ENCODE assay signal across 8 mouse cellular contexts in genomic region chr11:59662249-59662788, GRCm38 (mm10). TPM values are rescaled to one million over a fixed set of nuclear protein-coding genes. Genes with fewer than 3 reads are reported as not detected.
A peak's percentile ranks its signal among the peaks of the same experiment; 100 is the strongest.
DNase-seq lines count a peak whose midpoint lies in the region; ATAC-seq and TF ChIP-seq lines count a peak whose summit lies in the region.

No protein-coding gene starts in this region.

- dilution Hi-C loops in CH12.LX (cut with MboI; ENCODE audit: extremely low pct_ligation_motif_present, extremely low pct_unique_long_range_greater_than_20kb, low sequenced_read_pairs), result no loop called here

- WGBS in forebrain, embryonic 11.5 days, result under 1% methylated on average over 36 of the region's 82 CpGs
- 1% methylated on average over 76 of the region's 82 CpGs for WGBS in heart, embryonic 16.5 days
- under 1% methylated on average over 76 of the region's 82 CpGs for WGBS in liver, embryonic 15.5 days (ENCODE audit: insufficient replicate concordance)
- 1% methylated on average over 76 of the region's 82 CpGs for WGBS in neural tube, embryonic 12.5 days

- peaks cover 13% of the 10 kb centered on the region for H3K27me3 ChIP-seq in CH12.LX (replicated peaks)
- H3K27me3 ChIP-seq in forebrain, embryonic 11.5 days (ENCODE audit: control insufficient read depth, insufficient read depth, low read length), result peaks cover 2% of the 10 kb centered on the region; the same call in 1 of the 2 replicates
- H3K27me3 ChIP-seq in heart, embryonic 16.5 days (ENCODE audit: control insufficient read depth, insufficient read depth, low read length), result no peaks in the 10 kb centered on the region
- H3K27me3 ChIP-seq in liver, embryonic 15.5 days, result peaks cover 20% of the 10 kb centered on the region
- no peaks in the 10 kb centered on the region for H3K27me3 ChIP-seq in neural tube, embryonic 12.5 days (replicated peaks)

- H3K9ac ChIP-seq in CH12.LX (ENCODE audit: insufficient read depth, low read depth), result peak overlapping the region; percentile 67
- H3K9ac ChIP-seq in forebrain, embryonic 11.5 days (ENCODE audit: low read length), result peak overlapping the region; percentile 91
- peak overlapping the region; percentile 79 for H3K9ac ChIP-seq in heart, embryonic 16.5 days (ENCODE audit: low read length)
- H3K9ac ChIP-seq in liver, embryonic 15.5 days, result peak overlapping the region; percentile 76
- peak overlapping the region; percentile 86 for H3K9ac ChIP-seq in neural tube, embryonic 12.5 days

- TF ChIP-seq CTCF in CH12.LX (conservative IDR thresholded peaks at IDR 0.05 in 1 of 2, IDR thresholded peaks at IDR 0.05 in 1 of 2; ENCODE audit: low read depth in 2 of 2, low read length in 2 of 2), result no peak

- peaks cover 10 to 34% of the 10 kb centered on the region in 2 experiments for H3K4me1 ChIP-seq in CH12.LX (ENCODE audit: control insufficient read depth in 1 of 2, insufficient read depth in 2 of 2)
- H3K4me1 ChIP-seq in forebrain, embryonic 11.5 days (replicated peaks; ENCODE audit: control insufficient read depth, insufficient read depth, low read length), result peaks cover 15% of the 10 kb centered on the region
- peaks cover 28% of the 10 kb centered on the region for H3K4me1 ChIP-seq in heart, embryonic 16.5 days (ENCODE audit: control insufficient read depth, insufficient read depth, low read length)
- H3K4me1 ChIP-seq in liver, embryonic 15.5 days (replicated peaks), result peaks cover 51% of the 10 kb centered on the region
- peaks cover 30% of the 10 kb centered on the region for H3K4me1 ChIP-seq in neural tube, embryonic 12.5 days

- in situ Hi-C loops in CH12.LX (cut with MboI; ENCODE audit: low pct_ligation_motif_present, low pct_unique_long_range_greater_than_20kb, low sequenced_read_pairs), result no loop called here

- peak; percentile 86 for DNase-seq in CH12.LX (ENCODE audit: extremely low read depth)
- peak; percentile 89 for DNase-seq in c-Kit-positive CD71-positive TER-119-negative erythroid progenitor cells, embryonic 14.5 days (ENCODE audit: low read depth)
- peak; percentile 98 for DNase-seq in forebrain, embryonic 11.5 days (ENCODE audit: low spot score)
- DNase-seq in kidney, postnatal 36 days, result peak; percentile 99
- peak; percentile 95 for DNase-seq in telencephalon, adult 2 months (ENCODE audit: low read depth, low spot score)

- ATAC-seq in forebrain, embryonic 11.5 days (replicated peaks; ENCODE audit: low FRiP score), result peak; percentile 99
- ATAC-seq in heart, embryonic 16.5 days (replicated peaks; ENCODE audit: extremely low read depth, insufficient read depth, low FRiP score), result peak; percentile 98
- ATAC-seq in liver, embryonic 15.5 days (ENCODE audit: insufficient read depth), result peak; percentile 96
- ATAC-seq in neural tube, embryonic 12.5 days (ENCODE audit: low FRiP score, low read depth), result peak; percentile 99

- H3K4me3 ChIP-seq in CH12.LX (replicated peaks in 1 of 3; ENCODE audit: low read depth in 2 of 3, low read length in 2 of 3, poor library complexity in 1 of 3), result peak overlapping the region; percentile 61 to 76 (median 73)
- peak overlapping the region; percentile 87 for H3K4me3 ChIP-seq in forebrain, embryonic 11.5 days (ENCODE audit: low read depth, low read length)
- peak overlapping the region; percentile 66 for H3K4me3 ChIP-seq in heart, embryonic 16.5 days (ENCODE audit: low read length)
- H3K4me3 ChIP-seq in liver, embryonic 15.5 days (replicated peaks), result peak overlapping the region; percentile 74
- H3K4me3 ChIP-seq in neural tube, embryonic 12.5 days, result peak overlapping the region; percentile 76

- TF ChIP-seq RAD21 in CH12.LX (IDR thresholded peaks at IDR 0.05; ENCODE audit: low read depth, low read length), result no peak

- TF ChIP-seq EP300 in CH12.LX (IDR thresholded peaks at IDR 0.05; ENCODE audit: low read length), result no peak

- no peak overlapping the region for H3K27ac ChIP-seq in CH12.LX (ENCODE audit: insufficient read depth, low read depth)
- peak overlapping the region; percentile 59 for H3K27ac ChIP-seq in forebrain, embryonic 11.5 days (ENCODE audit: low read depth, low read length)
- H3K27ac ChIP-seq in heart, embryonic 16.5 days (ENCODE audit: low read length), result peak overlapping the region; percentile 86
- peak overlapping the region; percentile 92 for H3K27ac ChIP-seq in liver, embryonic 15.5 days (replicated peaks)
- peak overlapping the region; percentile 72; the same call in 1 of the 2 replicates for H3K27ac ChIP-seq in neural tube, embryonic 12.5 days

- no peaks in the 10 kb centered on the region for H3K9me3 ChIP-seq in CH12.LX (replicated peaks; ENCODE audit: low read length)
- H3K9me3 ChIP-seq in forebrain, embryonic 11.5 days (ENCODE audit: control insufficient read depth, low read length), result no peaks in the 10 kb centered on the region
- no peaks in the 10 kb centered on the region for H3K9me3 ChIP-seq in heart, embryonic 16.5 days (replicated peaks; ENCODE audit: control insufficient read depth, low read length)
- H3K9me3 ChIP-seq in liver, embryonic 15.5 days (replicated peaks), result no peaks in the 10 kb centered on the region
- no peaks in the 10 kb centered on the region for H3K9me3 ChIP-seq in neural tube, embryonic 12.5 days

- peak; percentile 56; the same call in 1 of the 2 replicates for TF ChIP-seq POLR2A in CH12.LX (IDR thresholded peaks at IDR 0.05; ENCODE audit: low read depth, low read length)

- H3K36me3 ChIP-seq in CH12.LX (replicated peaks in 1 of 2; ENCODE audit: control insufficient read depth in 1 of 2, insufficient read depth in 1 of 2, low read length in 1 of 2), result peaks cover 0 to 4% of the 10 kb centered on the region in 2 experiments
- no peaks in the 10 kb centered on the region for H3K36me3 ChIP-seq in forebrain, embryonic 11.5 days (ENCODE audit: control insufficient read depth, insufficient read depth, low read length)
- no peaks in the 10 kb centered on the region for H3K36me3 ChIP-seq in heart, embryonic 16.5 days (ENCODE audit: control insufficient read depth, insufficient read depth)
- H3K36me3 ChIP-seq in liver, embryonic 15.5 days (replicated peaks), result no peaks in the 10 kb centered on the region
- no peaks in the 10 kb centered on the region for H3K36me3 ChIP-seq in neural tube, embryonic 12.5 days

- H3K4me2 ChIP-seq in CH12.LX (ENCODE audit: insufficient read depth, low read depth, poor library complexity, severe bottlenecking), result peak overlapping the region; percentile 86
- H3K4me2 ChIP-seq in forebrain, embryonic 11.5 days (ENCODE audit: low read depth, low read length, severe bottlenecking), result peak overlapping the region; percentile 86
- peak overlapping the region; percentile 80 for H3K4me2 ChIP-seq in heart, embryonic 16.5 days (ENCODE audit: low read depth, low read length)
- H3K4me2 ChIP-seq in liver, embryonic 15.5 days, result peak overlapping the region; percentile 91
- peak overlapping the region; percentile 82 for H3K4me2 ChIP-seq in neural tube, embryonic 12.5 days (replicated peaks)

- peaks cover 7% of the 10 kb centered on the region; the same call in 1 of the 2 replicates for H3K79me2 ChIP-seq in CH12.LX (replicated peaks; ENCODE audit: control insufficient read depth, extremely low read depth, insufficient read depth, poor library complexity, severe bottlenecking)

TF ChIP-seq in CH12.LX, 34 proteins besides CTCF, POLR2A, EP300 and RAD21 (continues in another document):
- TF ChIP-seq SIN3A (IDR thresholded peaks at IDR 0.05; ENCODE audit: low read length), result no peak
- TF ChIP-seq BHLHE40 (IDR thresholded peaks at IDR 0.05; ENCODE audit: low read depth, low read length), result no peak; the same call in 1 of the 2 replicates
- no peak for TF ChIP-seq NELFE (IDR thresholded peaks at IDR 0.05; ENCODE audit: low read depth, low read length)
- TF ChIP-seq ZC3H11A (IDR thresholded peaks at IDR 0.05; ENCODE audit: low read depth, low read length), result no peak
- no peak for TF ChIP-seq CHD1 (IDR thresholded peaks at IDR 0.05; ENCODE audit: low read depth, low read length)
- TF ChIP-seq JUND (conservative IDR thresholded peaks at IDR 0.05; ENCODE audit: low read depth, low read length), result no peak
- no peak for TF ChIP-seq ZNF384 (IDR thresholded peaks at IDR 0.05; ENCODE audit: low read depth, low read length)
- TF ChIP-seq ZMIZ1 (IDR thresholded peaks at IDR 0.05; ENCODE audit: low read depth, low read length), result peak; percentile 47; the same call in 1 of the 2 replicates
- no peak for TF ChIP-seq MAFK (IDR thresholded peaks at IDR 0.05; ENCODE audit: insufficient replicate concordance, low read length)
- peak; percentile 52 for TF ChIP-seq IRF4 (IDR thresholded peaks at IDR 0.05; ENCODE audit: low read depth, low read length)
- TF ChIP-seq MXI1 (IDR thresholded peaks at IDR 0.05; ENCODE audit: low read depth, low read length), result no peak; the same call in 1 of the 2 replicates
- TF ChIP-seq USF2 (conservative IDR thresholded peaks at IDR 0.05; ENCODE audit: low read depth, low read length), result no peak
- TF ChIP-seq MYC (IDR thresholded peaks at IDR 0.05; ENCODE audit: low read depth, low read length), result no peak
- TF ChIP-seq USF1 (IDR thresholded peaks at IDR 0.05; ENCODE audit: low read depth, low read length), result no peak
- TF ChIP-seq PAX5 (IDR thresholded peaks at IDR 0.05; ENCODE audit: low read length), result no peak
- TF ChIP-seq MAX (IDR thresholded peaks at IDR 0.05; ENCODE audit: low read length), result no peak
- TF ChIP-seq JUN (IDR thresholded peaks at IDR 0.05; ENCODE audit: insufficient read depth, low read depth, low read length), result no peak
- TF ChIP-seq TCF12 (IDR thresholded peaks at IDR 0.05; ENCODE audit: low read depth, low read length), result peak; percentile 67
- TF ChIP-seq MAZ (IDR thresholded peaks at IDR 0.05; ENCODE audit: low read depth, low read length), result no peak
- TF ChIP-seq GABPA (IDR thresholded peaks at IDR 0.05; ENCODE audit: insufficient replicate concordance, low read depth, low read length), result no peak
- TF ChIP-seq POLR2AphosphoS2 (IDR thresholded peaks at IDR 0.05; ENCODE audit: low read depth, low read length), result no peak
- no peak for TF ChIP-seq ETS1 (conservative IDR thresholded peaks at IDR 0.05; ENCODE audit: low read depth, low read length)
- peak; percentile 68 for TF ChIP-seq NRF1 (IDR thresholded peaks at IDR 0.05; ENCODE audit: low read depth, low read length)
- no peak for TF ChIP-seq TBP (conservative IDR thresholded peaks at IDR 0.05; ENCODE audit: low read depth, low read length)

RNA-seq across cellular contexts. Expression of gene Mprip, which starts 1.2 kb away (rescaled TPM):
- 59.5 and 71.6 TPM in 2 replicates for total RNA-seq in CH12.LX (2012; rRNA removed)
- 45.6 and 50.6 TPM in 2 replicates for total RNA-seq in CH12.LX (2014; rRNA removed)
- polyA plus RNA-seq in CH12.LX (2012; ENCODE audit: insufficient read length, low read depth), result 52.8 and 56.4 TPM in 2 replicates
- polyA plus RNA-seq in forebrain, embryonic 11.5 days (2014; fragmentation: Nextera tagmentation; extraction: Ambion mirVana), result 97.6 and 104 TPM in 2 replicates
- 26.6 and 34.2 TPM in 2 replicates for polyA plus RNA-seq in heart, embryonic 16.5 days (2015; fragmentation: Nextera tagmentation; extraction: Ambion mirVana)
- 14.4 and 17.3 TPM in 2 replicates for polyA plus RNA-seq in liver, embryonic 15.5 days (2015; fragmentation: Nextera tagmentation; extraction: Ambion mirVana)
- polyA plus RNA-seq in neural tube, embryonic 12.5 days (2016; fragmentation: Nextera tagmentation; extraction: Ambion mirVana), result 105 and 123 TPM in 2 replicates
